Mouse (Mus musculus) kidney, adult 2 months (tissue): Measurements from ENCODE around the gene Itih2.

ENCODE experiments used
- CTCF ChIP-seq: fragments of 200-500 bp; conservative IDR thresholded peaks from 2 replicates; pipeline ENCODE4 v1.5.1; 2011; ENCODE audit warnings: low read depth, mild to moderate bottlenecking, control low read depth, low read length, moderate library complexity, mixed read lengths; ENCODE audit not compliant: insufficient read depth, insufficient read length
- POLR2A ChIP-seq: fragments of 200-500 bp; IDR thresholded peaks from one replicate; pipeline ENCODE4 v1.6.1; 2011; ENCODE audit warnings: low read depth, low read length, control low read depth

DNA sequence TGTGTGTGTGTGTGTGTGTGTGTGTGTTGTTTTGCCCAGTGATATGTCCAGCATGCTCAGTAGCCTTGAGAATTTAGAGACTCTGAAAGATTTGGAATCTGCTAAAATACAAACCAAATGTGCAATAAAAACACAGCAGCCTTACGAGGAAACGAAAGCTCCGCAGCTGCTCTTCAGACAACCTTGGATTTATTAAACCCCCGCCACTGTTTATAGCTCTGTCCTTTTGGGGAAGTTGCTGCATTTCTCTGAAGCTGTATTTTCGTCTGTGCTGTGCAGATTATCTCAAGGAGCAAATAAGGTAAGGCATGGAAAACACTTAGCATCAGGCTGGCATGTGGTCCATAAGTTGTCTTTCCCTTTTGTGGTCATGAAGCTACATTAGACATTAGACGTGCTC lies 14.3 kb upstream of the Itih2 start:
- TF ChIP-seq POLR2A: no peak
- TF ChIP-seq CTCF: no peak
